Mouse (Mus musculus) kidney, adult 11 months (tissue): ENCODE data around the gene Cyp2c65.
"Not testable (repeated sequence)": the region's sequence is repeated elsewhere in the genome, so short reads cannot be mapped to it uniquely, and the experiment has no call there.

Experiments used
- DNase-seq: peaks from one replicate; pipeline ENCODE4 v3.0.0; 2022

Gene Cyp2c65

DNA sequence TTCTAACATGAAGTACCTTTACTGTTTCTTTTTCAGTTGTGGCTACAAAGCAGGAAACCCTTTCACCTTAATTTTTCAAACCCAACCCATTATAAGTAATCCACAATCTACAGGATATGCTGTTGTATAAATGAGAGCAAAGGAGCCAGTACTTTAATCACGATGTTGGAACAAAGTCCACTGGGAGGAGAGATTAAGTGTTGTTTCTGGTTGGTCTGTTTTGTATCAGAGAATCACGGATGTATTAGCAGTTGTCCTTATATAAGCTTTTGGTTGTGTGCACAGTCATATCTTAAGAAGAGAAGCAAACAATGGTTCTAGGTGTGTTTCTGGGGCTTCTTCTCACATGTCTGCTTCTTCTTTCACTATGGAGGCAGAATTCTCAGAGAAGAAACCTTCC, at the start of gene Cyp2c65:
Cyp2c65 (plus strand) TSS at position 297 of the 400 bp plus-strand sequence.
- no peak for DNase-seq

DNA sequence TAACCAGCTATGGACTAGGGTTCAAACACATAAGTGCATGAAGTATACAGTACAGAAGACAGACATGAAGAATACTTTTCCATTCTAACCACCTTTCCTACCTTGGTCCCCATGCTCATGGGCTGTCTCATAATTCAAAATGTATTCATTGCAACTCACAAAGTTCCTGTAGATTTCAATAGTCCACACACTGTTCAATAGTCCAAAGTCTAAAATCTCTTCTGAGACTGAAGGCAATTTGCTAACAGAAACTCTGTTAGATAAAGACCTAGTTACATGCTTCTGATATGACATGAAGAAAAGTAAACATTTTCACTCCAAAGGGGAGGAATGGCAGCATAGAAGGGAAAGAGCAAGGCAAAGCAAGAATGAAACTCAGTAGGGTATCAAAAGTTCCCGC, 2.9 kb upstream of the Cyp2c65 start:
- no peak for DNase-seq

DNA sequence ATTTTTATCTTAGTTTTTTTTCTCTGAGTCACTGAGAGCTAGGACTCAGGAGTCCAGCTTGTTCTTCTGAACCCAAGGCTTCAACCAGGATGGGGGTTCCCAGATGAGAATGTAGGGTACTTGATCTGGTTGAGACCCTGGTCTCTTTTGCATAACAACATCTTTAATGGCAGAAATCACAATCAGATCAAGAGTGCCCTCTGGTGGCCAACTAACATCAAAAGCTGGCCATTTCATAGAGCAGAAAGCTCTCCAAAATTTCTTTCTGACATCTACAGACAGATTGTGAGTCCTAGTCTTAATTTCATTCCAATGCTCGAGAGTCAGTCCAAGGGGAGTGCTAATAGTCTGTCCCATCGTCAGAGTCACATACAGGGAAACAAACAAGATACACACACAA, 38.0 kb downstream of the Cyp2c65 start:
- DNase-seq = not testable (repeated sequence)

DNA sequence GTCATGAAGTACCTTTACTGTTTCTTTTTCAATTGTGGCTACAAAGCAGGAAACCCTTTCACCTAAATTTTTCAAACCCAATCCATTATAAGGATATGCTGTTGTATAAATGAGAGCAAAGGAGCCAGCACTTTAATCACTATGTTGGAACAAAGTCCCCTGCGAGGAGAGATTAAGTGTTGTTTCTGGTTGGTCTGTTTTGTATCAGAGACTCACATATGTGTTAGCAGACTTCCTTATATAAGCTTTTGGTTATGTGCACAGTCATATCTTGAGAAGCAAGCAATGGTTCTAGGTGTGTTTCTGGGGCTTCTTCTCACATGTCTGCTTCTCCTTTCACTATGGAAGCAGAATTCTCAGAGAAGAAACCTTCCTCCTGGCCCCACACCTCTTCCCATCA, 52.8 kb downstream of the Cyp2c65 start, which contains the start of gene Cyp2c66:
Cyp2c66 (plus strand) TSS at position 255 of the 400 bp plus-strand sequence.
- no peak for DNase-seq
